Mouse (Mus musculus) kidney, adult 2 months (tissue): ENCODE measurements around the gene 1190005I06Rik. TPM values are rescaled to one million over a fixed set of nuclear protein-coding genes. Genes with fewer than 3 reads are reported as not detected.

Experiments
- DNase-seq: peaks from one replicate; pipeline ENCODE4 v3.0.0; 2021
- H3K27ac ChIP-seq: fragments of 200-500 bp; 2 replicates; pipeline ENCODE4 v1.5.1; 2012; ENCODE audit warnings: low read depth, low read length, control low read depth, inconsistent platforms; ENCODE audit not compliant: insufficient read depth
- H3K27me3 ChIP-seq: fragments of 200-500 bp; replicated peaks from 2 replicates; pipeline ENCODE4 v1.6.1; 2012; ENCODE audit warnings: mild to moderate bottlenecking, moderate library complexity, low read length, inconsistent platforms; ENCODE audit not compliant: control insufficient read depth, insufficient read depth
- H3K36me3 ChIP-seq: fragments of 200-500 bp; 2 replicates; pipeline ENCODE4 v1.6.1; 2012; ENCODE audit warnings: mild to moderate bottlenecking, moderate library complexity, low read length, inconsistent platforms; ENCODE audit not compliant: control insufficient read depth, insufficient read depth
- H3K4me1 ChIP-seq: fragments of 200-500 bp; 2 replicates; pipeline ENCODE4 v1.6.1; 2011; ENCODE audit warnings: low read length; ENCODE audit not compliant: control insufficient read depth, insufficient read depth
- H3K4me3 ChIP-seq: fragments of 200-500 bp; 2 replicates; pipeline ENCODE4 v1.5.1; 2011; ENCODE audit warnings: mild to moderate bottlenecking, low read depth, low read length, control low read depth; ENCODE audit not compliant: insufficient read depth
- CTCF ChIP-seq: fragments of 200-500 bp; conservative IDR thresholded peaks from 2 replicates; pipeline ENCODE4 v1.5.1; 2011; ENCODE audit warnings: low read depth, mild to moderate bottlenecking, control low read depth, low read length, moderate library complexity, mixed read lengths; ENCODE audit not compliant: insufficient read depth, insufficient read length
- POLR2A ChIP-seq: fragments of 200-500 bp; IDR thresholded peaks from one replicate; pipeline ENCODE4 v1.6.1; 2011; ENCODE audit warnings: low read depth, low read length, control low read depth
- WGBS: fragments of 180-500 bp; shearing (Covaris S2); methylation state at CpG from one replicate; pipeline ENCODE4 v1.1.7; 2018; 5-methylcytosine and 5-hydroxymethylcytosine counted together
- polyA plus RNA-seq: library from polyadenylated mRNA; depleted of rRNA; stranded (reverse); fragments of >200 nt; gene quantifications from 2 replicates; pipeline ENCODE4 v1.2.3, GENCODE M21; 2012

The 1190005I06Rik gene
- polyA plus RNA-seq, 1 experiment: 6.8 TPM

GRCm38 (mm10) chr8:120591587-120592292 lies 55.7 kb downstream of the 1190005I06Rik start:
- H3K4me3 ChIP-seq: no peak overlapping the region
- DNase-seq: no peak
- 68% methylated on average over 10 of the region's 10 CpGs for WGBS
- H3K36me3 ChIP-seq: no peaks in the 10 kb centered on the region
- no peaks in the 10 kb centered on the region for H3K27me3 ChIP-seq
- TF ChIP-seq CTCF: no peak
- no peak for TF ChIP-seq POLR2A
- no peak overlapping the region for H3K27ac ChIP-seq
- 0 out of 2 replicates have a peak, but pooled peaks cover 4% of the 10 kb centered on the region for H3K4me1 ChIP-seq

- Histone ChIP-seq H3K36me3 (no peaks in the 10 kb centered on the region), H3K27ac (peak overlapping the region; percentile 35; the same call in 1 of the 2 replicates), H3K4me1 (0 out of 2 replicates have a peak, but pooled peaks cover 4% of the 10 kb centered on the region), H3K4me3 (peak overlapping the region; percentile 61; the same call in 1 of the 2 replicates), H3K27me3 (no peaks in the 10 kb centered on the region)
- TF ChIP-seq CTCF: no peak
- 53% methylated on average over 2 of the region's 2 CpGs for WGBS
- peak; percentile 34 for DNase-seq
Measured at GRCm38 (mm10) chr8:120589921-120590320, 57.5 kb downstream of the 1190005I06Rik start.

DNA sequence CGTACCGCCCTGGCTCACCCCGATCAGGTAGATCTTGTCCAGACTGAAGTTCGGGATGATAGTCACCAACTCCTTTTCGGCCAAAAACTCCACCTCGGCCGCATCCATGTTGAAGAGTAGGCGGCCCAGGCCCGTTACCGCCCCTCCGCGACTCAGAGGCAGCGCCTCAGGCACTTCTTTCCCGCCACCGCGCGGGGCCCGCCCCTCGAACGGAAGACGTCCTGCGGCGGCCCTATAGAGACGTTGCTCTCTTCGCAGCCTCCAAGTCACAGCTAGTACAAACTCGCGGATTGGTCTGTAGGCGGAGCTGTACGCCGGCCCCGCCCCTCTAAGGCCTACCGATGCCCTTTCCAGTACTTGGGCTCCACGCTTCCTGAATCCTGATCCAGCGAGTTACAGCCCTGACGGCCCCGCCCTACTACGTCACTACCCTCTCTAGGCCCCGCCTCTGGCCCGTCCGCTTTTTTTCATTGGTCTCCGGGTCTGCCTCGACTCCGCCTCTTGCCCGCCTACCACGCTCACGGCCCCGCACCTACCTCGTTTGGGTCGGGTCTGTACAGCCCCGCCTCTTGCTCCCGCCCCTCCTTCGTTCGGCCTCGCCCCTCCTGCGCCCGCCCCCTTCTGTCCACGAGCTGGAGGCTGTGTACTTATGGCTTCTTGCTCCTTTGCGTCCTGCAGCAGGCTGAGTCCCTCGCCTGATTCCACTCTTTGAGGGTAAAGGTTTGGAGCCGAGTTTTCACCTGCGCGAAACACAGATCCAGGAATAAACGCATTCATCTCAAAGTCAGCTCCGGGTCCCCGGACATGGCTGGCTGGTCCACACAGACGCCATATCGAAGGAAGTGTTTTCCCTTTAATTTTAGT lies 58.3 kb downstream of the 1190005I06Rik start, which contains the start of gene Gins2:
Gene Gins2, minus strand, starts transcription at position 397 of the 864 bp plus-strand sequence.
- Histone ChIP-seq H3K27ac (peak within 1 kb of the TSS; percentile 35; the same call in 1 of the 2 replicates), H3K27me3 (no peaks in the 10 kb centered on the region), H3K4me3 (peak within 1 kb of the TSS; percentile 61), H3K36me3 (no peaks in the 10 kb centered on the region), H3K4me1 (0 out of 2 replicates have a peak, but pooled peaks cover 4% of the 10 kb centered on the region)
- DNase-seq: peak; percentile 100
- 0 out of 2 replicates have a peak, but pooled peaks have one; percentile 0 for TF ChIP-seq CTCF
- TF ChIP-seq POLR2A: peak; percentile 12
- WGBS: under 1% methylated on average over 67 of the region's 67 CpGs

GRCm38 (mm10) chr8:120585521-120585920 lies 61.9 kb downstream of the 1190005I06Rik start:
- Histone ChIP-seq H3K36me3 (no peaks in the 10 kb centered on the region), H3K27me3 (no peaks in the 10 kb centered on the region), H3K4me1 (0 out of 2 replicates have a peak, but pooled peaks cover 4% of the 10 kb centered on the region), H3K4me3 (no peak overlapping the region), H3K27ac (no peak overlapping the region)
- WGBS: 94% methylated on average over 10 of the region's 10 CpGs
- no peak for DNase-seq
- TF ChIP-seq POLR2A (no peak), CTCF (no peak)

GRCm38 (mm10) chr8:120581811-120582210 lies 65.6 kb downstream of the 1190005I06Rik start:
- TF ChIP-seq CTCF (no peak), POLR2A (no peak)
- H3K36me3 ChIP-seq: no peaks in the 10 kb centered on the region; the same call in none of the 2 replicates
- H3K4me3 ChIP-seq: no peak overlapping the region
- peak; percentile 47 for DNase-seq
- no peak overlapping the region for H3K27ac ChIP-seq
- H3K4me1 ChIP-seq: no peaks in the 10 kb centered on the region
- H3K27me3 ChIP-seq: no peaks in the 10 kb centered on the region
- 70% methylated on average over 8 of the region's 8 CpGs for WGBS

DNA sequence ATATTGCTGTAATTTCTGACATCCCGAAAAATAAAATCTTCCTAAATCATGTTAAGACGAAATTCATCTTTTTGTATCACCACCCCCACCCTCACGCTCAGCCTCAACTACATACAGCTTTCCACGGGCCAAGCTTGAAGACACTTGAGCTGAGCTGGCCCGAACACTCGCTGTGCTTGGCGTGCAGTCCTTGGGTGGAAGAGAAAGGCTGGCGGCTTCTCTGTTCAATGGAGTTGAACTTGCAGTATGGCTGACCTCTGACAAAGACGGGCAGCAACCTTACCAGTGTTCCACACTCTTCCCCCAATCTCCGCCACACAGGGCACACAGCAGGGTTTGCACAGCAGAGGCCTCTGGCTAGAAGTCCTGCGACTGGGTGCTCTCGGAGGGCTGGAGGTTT lies 66.1 kb downstream of the 1190005I06Rik start:
- H3K4me3 ChIP-seq: no peak overlapping the region
- 82% methylated on average over 12 of the region's 12 CpGs for WGBS
- H3K27ac ChIP-seq: no peak overlapping the region
- H3K36me3 ChIP-seq: no peaks in the 10 kb centered on the region; the same call in none of the 2 replicates
- H3K4me1 ChIP-seq: no peaks in the 10 kb centered on the region
- no peak for TF ChIP-seq POLR2A
- TF ChIP-seq CTCF: no peak
- DNase-seq: no peak
- H3K27me3 ChIP-seq: no peaks in the 10 kb centered on the region
